Mouse (Mus musculus) cortical plate, adult 2 months (tissue): Measurements from ENCODE around the gene Slc22a20.

ENCODE experiments used
- CTCF ChIP-seq: fragments of 200-500 bp; IDR thresholded peaks from 2 replicates; pipeline ENCODE4 v1.5.1; 2011; ENCODE audit warnings: mild to moderate bottlenecking, control low read depth, low read length; ENCODE audit not compliant: insufficient read depth; ENCODE audit errors: extremely low read depth
- POLR2A ChIP-seq: fragments of 200-500 bp; IDR thresholded peaks from 2 replicates; pipeline ENCODE4 v1.6.1; 2011; ENCODE audit warnings: mild to moderate bottlenecking, low read length, control low read depth; ENCODE audit not compliant: insufficient read depth; ENCODE audit errors: extremely low read depth

DNA sequence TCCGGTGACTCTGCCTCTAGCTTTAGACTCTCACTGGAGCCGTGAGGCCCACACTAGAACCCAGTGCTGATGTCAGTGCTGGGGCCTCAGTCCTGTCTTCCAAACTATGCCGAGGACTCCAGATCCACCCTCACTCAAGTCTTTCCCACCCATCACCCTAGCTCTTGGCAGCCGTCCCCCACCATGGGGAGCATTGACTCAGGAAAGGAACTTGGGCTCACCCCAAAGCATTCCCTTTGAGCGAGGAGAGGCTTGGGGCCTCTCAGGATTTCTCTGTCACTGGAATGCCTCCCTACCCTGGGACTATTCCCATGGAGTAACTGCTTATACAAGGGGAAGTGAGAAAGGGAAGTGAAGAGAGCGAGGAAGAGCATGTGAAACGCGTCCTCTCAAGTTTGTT is 40.1 kb downstream of the Slc22a20 start:
- no peak for TF ChIP-seq CTCF
- TF ChIP-seq POLR2A, result no peak
